Mouse (Mus musculus): Measurements from ENCODE around the gene Gm20388.

Gene Gm20388

GRCm38 (mm10) chr8:121532381-121532780 lies 1621.7 kb downstream of the Gm20388 start:
- peak; percentile 69 for DNase-seq (ENCODE audit: low spot score)

DNA sequence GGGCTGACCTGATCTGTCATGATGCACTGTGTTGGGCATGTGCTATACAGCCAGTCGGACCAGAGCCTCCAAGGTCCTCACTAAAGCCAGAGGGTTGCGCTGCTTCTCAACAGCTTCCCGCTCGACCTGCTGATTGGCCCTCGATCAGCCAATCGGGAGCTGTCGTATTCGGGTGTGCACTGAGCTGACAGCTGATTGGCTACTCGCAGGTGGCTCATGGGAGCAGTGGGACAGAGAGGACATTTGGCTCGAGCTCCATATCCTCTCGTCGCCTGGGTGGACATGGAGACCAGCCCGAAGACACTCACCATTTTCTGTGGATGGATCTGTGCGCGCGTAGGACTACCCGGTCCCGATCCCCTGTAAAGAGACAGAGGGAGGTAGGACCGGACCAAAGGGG lies 1631.2 kb downstream of the Gm20388 start:
- no peak for DNase-seq (ENCODE audit: low spot score)

DNA sequence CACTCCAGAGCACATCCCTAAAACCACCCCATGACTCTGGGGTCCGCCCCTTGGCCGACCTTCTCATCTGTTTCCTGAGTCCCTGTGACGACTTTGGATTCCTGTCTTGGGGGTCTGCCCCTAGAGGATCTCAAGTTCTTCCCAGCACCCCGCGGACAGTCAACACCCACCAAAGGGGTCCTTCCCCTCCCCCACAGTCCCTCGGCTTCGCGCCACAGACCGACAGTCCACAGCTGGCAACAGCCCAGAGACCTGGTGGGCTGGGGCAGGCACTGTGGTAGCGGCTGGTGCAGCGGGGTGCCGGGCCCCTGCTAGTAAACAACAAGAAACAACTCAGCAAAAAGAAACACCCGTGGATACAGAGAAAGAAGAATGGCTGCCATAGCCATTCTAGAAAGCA lies 1632.3 kb downstream of the Gm20388 start:
- DNase-seq (ENCODE audit: low spot score): no peak

GRCm38 (mm10) chr8:121544276-121544785 lies 1633.7 kb downstream of the Gm20388 start, which contains the start of gene 1700018B08Rik:
TSS of gene 1700018B08Rik (minus strand) at chr8:121544320.
- DNase-seq (ENCODE audit: low spot score): no peak

DNA sequence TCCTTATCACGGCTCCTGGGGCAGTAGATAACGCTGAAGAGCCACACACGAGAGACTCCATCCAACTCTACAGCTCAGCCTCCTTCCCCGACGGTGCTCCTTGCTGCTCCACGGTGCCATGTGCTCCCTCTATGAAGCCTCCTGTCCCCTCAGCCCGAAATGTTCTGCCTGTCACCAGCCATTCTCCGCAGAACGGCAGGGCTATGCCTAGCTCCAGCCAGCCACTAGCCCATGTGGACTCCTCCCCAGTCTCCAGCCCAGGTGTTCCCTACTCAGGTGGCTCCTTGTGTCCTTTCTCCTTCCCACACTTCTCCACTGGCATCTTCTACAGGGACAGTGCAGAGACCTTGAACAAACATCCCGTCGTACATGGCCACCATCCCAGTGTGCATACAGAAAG lies 1634.3 kb downstream of the Gm20388 start:
- no peak for DNase-seq (ENCODE audit: low spot score)

- peak; percentile 93 for DNase-seq (ENCODE audit: low spot score)
These were observed 1636.5 kb downstream of the Gm20388 start for GRCm38 (mm10) chr8:121547132-121547531.

GRCm38 (mm10) chr8:121550056-121550455 lies 1639.4 kb downstream of the Gm20388 start:
- DNase-seq (ENCODE audit: low spot score): no peak

- no peak for DNase-seq (ENCODE audit: low spot score)
These were observed 1640.7 kb downstream of the Gm20388 start for GRCm38 (mm10) chr8:121551065-121551985.

GRCm38 (mm10) chr8:121552506-121552905 lies 1641.9 kb downstream of the Gm20388 start:
- no peak for DNase-seq (ENCODE audit: low spot score)

GRCm38 (mm10) chr8:121553831-121554475 lies 1643.3 kb downstream of the Gm20388 start:
- DNase-seq (ENCODE audit: low spot score): no peak

- DNase-seq (ENCODE audit: low spot score): no peak
These were observed 1647.1 kb downstream of the Gm20388 start for GRCm38 (mm10) chr8:121557746-121558145.

- DNase-seq (ENCODE audit: low spot score): no peak
These were observed 1647.9 kb downstream of the Gm20388 start for GRCm38 (mm10) chr8:121558538-121558937.

DNA sequence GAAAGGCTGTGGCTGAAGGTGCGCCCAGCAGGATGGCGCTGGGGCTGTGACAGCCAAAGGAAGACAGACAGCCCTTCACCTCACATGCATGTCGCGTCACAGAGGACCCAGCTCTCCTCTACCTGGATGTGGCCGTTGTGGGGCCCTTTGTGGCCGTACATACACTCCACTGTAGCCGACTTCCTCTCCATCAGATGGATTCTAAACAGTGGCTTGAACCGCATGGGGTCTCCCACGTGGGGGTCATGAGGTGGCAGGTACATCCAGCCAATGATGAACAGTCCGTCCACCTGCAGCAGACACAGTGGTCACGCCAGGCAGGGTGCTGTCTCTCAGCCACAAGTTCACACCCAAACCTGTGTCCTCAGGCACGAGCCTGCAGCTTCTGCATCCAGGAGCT lies 1649.2 kb downstream of the Gm20388 start:
- no peak for DNase-seq (ENCODE audit: low spot score)

GRCm38 (mm10) chr8:121560432-121561100 lies 1649.9 kb downstream of the Gm20388 start:
- DNase-seq (ENCODE audit: low spot score): no peak

DNA sequence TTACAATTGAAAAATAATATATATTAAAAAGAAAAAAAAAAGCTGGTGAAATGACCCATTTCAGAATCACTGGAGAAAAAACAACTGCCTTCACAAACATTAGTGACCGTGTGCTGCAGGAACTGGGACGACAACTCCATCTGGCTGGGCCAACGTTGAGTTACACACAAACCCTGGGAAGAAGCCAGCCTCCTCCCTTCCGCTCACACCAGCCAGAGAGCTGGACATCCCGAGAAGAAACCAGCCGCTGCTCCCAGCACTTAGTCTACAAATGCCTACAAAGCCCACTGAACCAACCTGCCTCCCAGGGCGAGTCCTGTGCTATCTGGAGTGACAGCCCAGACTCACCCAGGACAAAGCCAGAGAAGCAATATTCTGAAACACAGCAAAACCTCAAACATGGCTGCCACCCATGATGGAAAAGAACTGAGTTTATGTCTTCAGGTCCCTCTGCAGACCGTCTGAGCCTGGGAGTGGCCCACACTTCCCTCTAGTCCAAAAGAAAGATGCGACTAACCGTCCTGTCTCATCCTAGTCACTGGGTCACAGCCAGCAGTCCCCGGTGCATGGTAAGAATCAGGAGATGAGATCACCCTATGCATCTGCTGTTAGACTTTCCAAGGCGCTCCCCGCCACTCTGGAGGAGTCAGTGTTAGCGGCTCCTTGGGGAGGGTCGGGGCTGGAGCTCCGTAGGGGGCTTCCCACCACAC lies 1651.2 kb downstream of the Gm20388 start:
- no peak for DNase-seq (ENCODE audit: low spot score)

DNA sequence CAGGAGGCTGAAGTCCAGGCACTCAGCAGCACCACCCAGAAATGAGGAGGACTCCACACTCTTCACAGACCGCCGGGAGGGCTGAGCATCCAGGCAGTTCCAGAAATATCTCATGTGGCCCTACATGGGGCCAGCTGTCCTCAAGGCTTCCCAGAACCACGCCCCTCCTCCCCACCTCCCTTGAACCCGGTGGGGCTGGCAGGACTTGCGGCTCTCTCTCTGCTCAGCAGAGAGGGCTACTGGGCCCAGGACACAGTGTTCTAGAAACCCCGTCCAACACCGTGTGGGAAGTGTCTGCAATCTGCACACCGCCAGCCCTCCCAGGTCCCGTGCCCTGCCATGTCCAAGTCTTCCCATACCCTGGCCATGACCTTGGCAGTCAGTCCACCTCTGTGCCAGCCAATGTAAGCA lies 1652.3 kb downstream of the Gm20388 start:
- DNase-seq (ENCODE audit: low spot score): no peak

DNA sequence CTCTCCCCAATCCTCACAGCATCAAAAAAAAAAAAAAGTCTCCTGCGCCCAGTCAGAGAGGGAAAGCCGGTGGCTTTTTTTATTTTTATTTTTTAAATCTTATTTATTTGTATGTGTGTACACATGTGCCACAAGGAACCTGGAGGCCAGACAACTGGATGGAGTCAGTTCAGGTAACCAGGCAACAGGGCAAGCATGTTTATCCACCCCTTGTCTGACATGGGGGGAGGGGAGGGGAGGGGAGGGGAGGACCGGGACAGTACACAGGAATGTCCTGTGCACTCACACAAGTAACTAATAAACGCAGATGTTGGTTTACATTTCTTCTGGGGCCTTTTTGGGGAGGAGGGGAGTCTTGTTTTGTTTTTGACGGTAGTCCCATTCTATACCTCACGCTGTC lies 1653.1 kb downstream of the Gm20388 start:
- DNase-seq (ENCODE audit: low spot score): no peak

GRCm38 (mm10) chr8:121568321-121568720 lies 1657.7 kb downstream of the Gm20388 start:
- peak; percentile 7 for DNase-seq (ENCODE audit: low spot score)

DNA sequence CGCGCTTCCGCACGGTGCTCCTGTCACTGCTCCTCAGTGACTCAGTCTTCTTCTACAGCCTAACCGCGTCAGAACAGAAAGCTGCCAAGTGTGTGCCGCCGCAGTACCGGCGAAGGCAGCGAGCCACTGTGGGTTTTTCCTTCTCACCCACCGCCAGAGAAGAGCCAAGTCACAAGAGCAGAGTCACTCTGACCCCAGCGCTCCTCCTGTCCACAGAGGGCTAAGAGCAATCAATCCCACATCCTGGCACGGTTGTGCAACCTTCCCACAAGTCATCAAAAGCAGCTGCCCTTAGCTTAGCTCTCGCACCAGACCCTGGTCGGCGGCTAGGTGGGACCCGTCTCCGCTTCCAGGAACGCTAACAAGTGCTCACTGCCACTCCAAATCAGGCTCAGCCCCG lies 1659.7 kb downstream of the Gm20388 start:
- DNase-seq (ENCODE audit: low spot score): no peak

DNA sequence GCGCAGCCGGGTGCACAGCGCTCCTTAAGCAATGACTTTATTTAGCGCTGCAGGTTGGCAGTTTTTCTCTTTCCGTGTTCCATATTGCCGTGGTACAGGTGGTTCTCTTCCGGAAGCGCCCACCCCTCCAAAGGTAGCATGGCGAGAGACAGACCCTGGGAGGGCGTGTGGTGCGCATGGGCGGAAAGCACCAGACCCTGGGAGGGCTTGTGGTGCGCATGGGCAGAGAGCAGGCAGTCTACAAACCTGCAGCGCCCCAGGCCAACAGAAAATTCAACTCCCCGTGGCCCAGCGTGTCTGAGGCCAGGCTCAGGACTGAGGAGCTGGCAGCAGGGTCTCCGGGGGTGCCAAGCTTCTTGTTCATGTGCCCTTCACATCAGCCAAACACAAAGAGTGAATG lies 1660.2 kb downstream of the Gm20388 start:
- DNase-seq (ENCODE audit: low spot score): no peak

DNA sequence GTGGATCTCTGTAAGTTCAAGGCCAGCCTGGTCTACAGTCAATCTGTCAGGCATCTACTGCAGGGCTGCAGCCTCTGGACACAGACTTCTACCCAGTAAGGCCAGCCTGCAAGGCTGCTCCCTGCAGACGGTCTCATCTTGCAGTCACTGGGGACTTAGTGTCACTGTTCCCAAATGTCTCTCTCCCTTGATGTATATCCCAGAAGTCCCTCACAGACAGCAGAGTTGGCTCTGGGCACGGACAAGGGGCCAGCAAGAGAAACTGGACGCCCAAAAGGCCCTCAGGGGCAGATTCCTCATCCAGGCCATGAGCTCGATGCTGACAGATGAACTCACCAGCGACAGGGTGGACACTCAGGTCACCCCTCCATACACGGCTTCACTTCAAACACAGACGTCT lies 1661.5 kb downstream of the Gm20388 start:
- no peak for DNase-seq (ENCODE audit: low spot score)

GRCm38 (mm10) chr8:121573275-121573674 lies 1662.6 kb downstream of the Gm20388 start:
- DNase-seq (ENCODE audit: low spot score): peak; percentile 14

Measured in retina, embryonic 14.5 days (tissue).